12 mouse cellular contexts compared by ENCODE assay signal in the genomic region with DNA sequence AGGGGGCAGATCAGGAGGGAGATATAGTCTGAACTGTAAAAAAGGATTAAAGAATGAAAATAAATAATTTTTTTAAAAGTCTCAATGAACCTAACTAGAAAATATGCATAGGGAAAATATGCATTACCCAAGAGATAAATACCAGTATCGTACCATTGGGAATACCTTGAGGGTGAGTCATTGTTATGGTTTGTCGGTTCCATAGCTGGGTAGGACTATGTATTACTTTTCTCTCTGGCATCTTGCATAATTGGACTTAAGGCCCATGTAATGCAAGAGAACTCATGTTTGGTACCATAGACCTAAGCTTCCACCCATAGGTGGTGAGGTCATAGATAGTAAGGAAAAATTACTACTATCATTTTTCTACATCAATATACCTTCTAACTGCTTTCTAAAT.
"Had no signal": no experiment of that assay in that cellular context is flagged by ENCODE, and none has a peak within 500 bp of the region (broad histone marks: within the 10 kb centered on the region; RNA-seq: fewer than 3 reads in every experiment).

No protein-coding gene starts in this region.

- H3K27me3 ChIP-seq: midbrain, embryonic 12.5 days; neural tube, embryonic 12.5 days had no signal

- DNase-seq: lung, adult 18-20 months; lung, embryonic 14.5 days; lung, postnatal 10 days; lung, postnatal 4 days; midbrain, embryonic 14.5 days; right cerebral cortex, postnatal 14 days; thymus, adult 18-20 months; thymus, postnatal 14 days; thymus, postnatal 36 days had no signal

- H3K4me3 ChIP-seq: midbrain, embryonic 10.5 days; midbrain, embryonic 12.5 days; neural tube, embryonic 12.5 days had no signal

- H3K4me2 ChIP-seq: lung, embryonic 14.5 days; midbrain, embryonic 12.5 days; neural tube, embryonic 12.5 days had no signal

- H3K36me3 ChIP-seq: midbrain, embryonic 12.5 days; neural tube, embryonic 12.5 days had no signal
